Mouse (Mus musculus) forebrain, postnatal 0 days (tissue): Measurements from ENCODE around the gene Spin1. TPM values are rescaled to one million over a fixed set of nuclear protein-coding genes. Genes with fewer than 3 reads are reported as not detected.

Source experiments
- ATAC-seq: fragments of 200-750 bp; cut with Nextera tagmentation; 2 replicates; pipeline ENCODE4 v1.8.0; 2017; ENCODE audit warnings: mild to moderate bottlenecking, moderate library complexity
- DNase-seq: peaks from one replicate; pipeline ENCODE4 v3.0.0-alpha.2; 2015
- H3K27ac ChIP-seq: fragments of 300-500 bp; sonication (generic); 2 replicates; pipeline ENCODE4 v1.5.1; 2014; ENCODE audit warnings: low read depth, mild to moderate bottlenecking, antibody characterized with exemption, low read length, moderate library complexity, mixed read lengths
- H3K27me3 ChIP-seq: fragments of 300-500 bp; sonication (generic); 2 replicates; pipeline ENCODE4 v1.6.1; 2014; ENCODE audit warnings: mild to moderate bottlenecking, low read length, mixed read lengths; ENCODE audit not compliant: insufficient read depth
- H3K36me3 ChIP-seq: fragments of 300-500 bp; sonication (generic); 2 replicates; pipeline ENCODE4 v1.6.1; 2014; ENCODE audit warnings: mild to moderate bottlenecking, moderate library complexity; ENCODE audit not compliant: insufficient read depth
- H3K4me1 ChIP-seq: fragments of 300-500 bp; sonication (generic); 2 replicates; pipeline ENCODE4 v1.6.1; 2014; ENCODE audit warnings: antibody characterized with exemption; ENCODE audit not compliant: insufficient read depth
- H3K4me2 ChIP-seq: fragments of 300-500 bp; sonication (generic); 2 replicates; pipeline ENCODE4 v1.6.1; 2014; ENCODE audit warnings: low read depth, mild to moderate bottlenecking, moderate library complexity
- H3K4me3 ChIP-seq: fragments of 300-500 bp; sonication (generic); 2 replicates; pipeline ENCODE4 v1.5.1; 2014; ENCODE audit warnings: low read depth, low read length, mixed read lengths
- H3K9ac ChIP-seq: fragments of 300-500 bp; sonication (generic); 2 replicates; pipeline ENCODE4 v1.6.1; 2014; ENCODE audit warnings: mild to moderate bottlenecking
- H3K9me3 ChIP-seq: fragments of 300-500 bp; sonication (generic); 2 replicates; pipeline ENCODE4 v1.6.1; 2016; ENCODE audit warnings: low read length
- CTCF ChIP-seq: sonication (generic); IDR thresholded peaks from 2 replicates; pipeline ENCODE4 v1.5.1; 2016; ENCODE audit warnings: antibody characterized with exemption, control low read depth, low read depth
- WGBS: fragments of 180-500 bp; shearing (Covaris S2); extraction: QIAGEN DNeasy Blood & Tissue Kit; methylation state at CpG from one replicate; pipeline ENCODE4 v1.1.7; 2014; 5-methylcytosine and 5-hydroxymethylcytosine counted together
- polyA plus RNA-seq: library from polyadenylated mRNA; unstranded; fragments of >200 nt; fragmentation: Nextera tagmentation; extraction: Ambion mirVana; gene quantifications from 2 replicates; pipeline ENCODE4 v1.2.1, GENCODE M21; 2015
- total RNA-seq: library from RNA; depleted of rRNA; stranded (reverse); fragments of >200 nt; gene quantifications from 2 replicates; pipeline ENCODE4 v1.2.3, GENCODE M21; 2014; rRNA removed

Spin1 gene
- total RNA-seq = 194 and 236 TPM in 2 replicates
- 134 and 151 TPM in 2 replicates for polyA plus RNA-seq

DNA sequence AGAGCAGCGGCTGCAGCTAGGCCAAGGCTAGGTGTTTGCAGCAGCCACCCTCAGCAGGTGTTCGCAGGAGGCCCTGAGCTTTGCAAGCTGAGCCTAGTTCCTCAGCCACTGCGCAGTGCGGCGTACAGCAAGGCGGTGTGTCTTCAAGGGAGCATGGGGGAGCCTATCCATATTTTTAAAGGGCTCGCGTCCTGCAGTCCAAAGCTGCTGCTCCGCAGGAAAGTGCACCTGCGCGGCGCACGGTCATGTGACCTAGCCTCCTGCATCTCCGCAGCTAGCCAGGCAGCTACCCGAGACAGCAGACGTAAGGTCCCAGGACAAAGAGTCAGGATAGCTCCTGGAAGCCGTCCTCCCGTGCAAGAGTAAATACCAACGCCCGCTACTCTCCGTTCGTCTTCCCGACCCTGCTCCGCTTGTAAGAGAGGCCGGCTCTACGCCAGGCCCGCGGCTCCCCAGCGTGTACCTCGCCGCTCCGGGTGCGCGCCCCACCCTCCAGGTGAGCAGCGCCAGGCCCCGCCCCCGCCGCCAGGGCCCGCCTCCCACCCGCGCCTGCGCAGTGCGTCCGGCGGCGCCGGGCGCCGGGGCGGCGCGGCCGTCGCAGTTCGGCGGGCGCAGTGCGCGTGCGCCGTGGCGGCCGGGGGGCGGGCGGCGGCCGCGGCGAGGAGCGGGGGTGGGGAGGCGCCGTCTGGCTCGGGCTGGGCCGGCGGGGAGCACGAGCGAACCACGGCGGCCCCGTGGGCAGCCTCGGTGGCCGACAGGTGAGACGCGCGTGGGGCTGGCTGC, at the start of gene Spin1:
TSS of gene Spin1 (plus strand) at position 648 of the 783 bp plus-strand sequence.
- peak within 1 kb of the TSS; percentile 75 for H3K4me2 ChIP-seq
- ATAC-seq (peak; percentile 83), DNase-seq (peak; percentile 94)
- H3K9me3 ChIP-seq = no peaks in the 10 kb centered on the region
- peak within 1 kb of the TSS; percentile 90 for H3K4me3 ChIP-seq
- no peaks in the 10 kb centered on the region for H3K36me3 ChIP-seq
- no peak for TF ChIP-seq CTCF
- H3K4me1 ChIP-seq = peaks cover 8% of the 10 kb centered on the region; the same call in 1 of the 2 replicates
- WGBS = under 1% methylated on average over 49 of the region's 85 CpGs
- H3K9ac ChIP-seq = peak within 1 kb of the TSS; percentile 97
- H3K27me3 ChIP-seq = no peaks in the 10 kb centered on the region
- H3K27ac ChIP-seq = peak within 1 kb of the TSS; percentile 98

DNA sequence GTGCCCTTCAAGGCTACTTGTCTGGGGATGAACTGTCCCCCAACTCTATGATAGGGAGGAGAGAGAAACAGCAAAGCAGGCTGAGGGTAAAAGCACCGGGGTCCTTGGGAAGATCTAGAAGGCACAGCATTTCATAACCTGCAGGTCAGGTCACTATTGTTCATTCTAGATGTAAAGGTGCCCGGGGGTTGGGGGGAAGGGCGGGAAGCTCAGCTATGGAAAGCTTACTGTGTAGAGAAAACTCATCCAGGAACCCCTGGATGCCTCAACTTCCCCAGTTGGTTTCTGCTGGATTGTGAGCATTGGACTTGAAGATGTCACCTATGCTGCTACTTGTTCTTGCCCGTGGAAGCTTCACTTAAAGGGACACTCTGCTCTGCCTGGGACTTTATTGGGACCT, 49.7 kb upstream of the Spin1 start:
- H3K27me3 ChIP-seq = no peaks in the 10 kb centered on the region
- no peaks in the 10 kb centered on the region for H3K9me3 ChIP-seq
- H3K9ac ChIP-seq = no peak overlapping the region
- ATAC-seq = no peak
- H3K4me3 ChIP-seq = no peak overlapping the region
- no peak for TF ChIP-seq CTCF
- H3K4me2 ChIP-seq = no peak overlapping the region
- 86% methylated on average over 4 of the region's 4 CpGs for WGBS
- no peak for DNase-seq
- H3K4me1 ChIP-seq = no peaks in the 10 kb centered on the region
- no peaks in the 10 kb centered on the region for H3K36me3 ChIP-seq
- no peak overlapping the region for H3K27ac ChIP-seq

DNA sequence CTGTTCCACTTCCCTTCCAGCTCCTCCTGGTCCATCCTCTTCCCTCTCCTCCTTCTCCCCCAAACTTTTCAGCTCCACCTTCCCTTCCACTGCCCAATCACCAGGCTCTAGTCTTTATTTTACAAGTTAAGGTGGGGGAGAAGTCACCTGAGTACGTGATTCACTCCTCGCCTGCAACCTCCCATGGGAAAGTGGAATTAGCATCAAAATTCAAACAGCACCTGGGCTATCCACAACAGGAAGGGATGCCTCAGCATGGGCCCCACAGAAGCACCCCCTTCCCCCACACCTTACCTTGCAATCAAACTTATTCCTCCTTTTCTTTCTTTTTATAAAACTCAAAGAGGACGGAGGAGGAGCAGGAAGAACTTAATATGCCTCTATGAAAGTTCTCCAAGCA, 48.3 kb upstream of the Spin1 start:
- ATAC-seq = no peak
- no peaks in the 10 kb centered on the region for H3K27me3 ChIP-seq
- no peak overlapping the region for H3K4me3 ChIP-seq
- no peaks in the 10 kb centered on the region for H3K36me3 ChIP-seq
- H3K27ac ChIP-seq = no peak overlapping the region
- H3K4me2 ChIP-seq = no peak overlapping the region
- no peaks in the 10 kb centered on the region for H3K4me1 ChIP-seq
- DNase-seq = no peak
- no peaks in the 10 kb centered on the region for H3K9me3 ChIP-seq
- 66% methylated on average over 3 of the region's 3 CpGs for WGBS
- no peak overlapping the region for H3K9ac ChIP-seq
- TF ChIP-seq CTCF = no peak

DNA sequence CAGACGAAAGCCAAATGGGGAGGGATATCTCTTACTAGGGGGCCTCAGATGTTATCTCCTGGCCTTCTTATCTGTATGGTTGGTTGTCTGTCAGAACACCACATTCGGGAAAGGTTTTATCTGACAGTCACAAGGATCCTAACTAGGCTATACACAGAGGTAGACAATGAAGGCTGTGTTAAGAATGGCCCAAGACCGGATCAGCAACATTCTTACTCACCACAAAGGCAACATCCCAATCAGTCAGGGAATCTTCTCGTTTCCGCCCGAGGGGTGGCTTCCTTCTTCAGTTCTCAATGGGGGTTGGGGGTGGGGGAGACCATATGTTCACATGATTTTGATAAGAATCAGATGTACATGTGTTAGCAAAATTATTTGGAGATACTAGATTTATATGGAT, 37.7 kb upstream of the Spin1 start:
- WGBS = 79% methylated on average over 6 of the region's 6 CpGs
- no peaks in the 10 kb centered on the region for H3K36me3 ChIP-seq
- no peak for TF ChIP-seq CTCF
- no peaks in the 10 kb centered on the region for H3K9me3 ChIP-seq
- no peaks in the 10 kb centered on the region for H3K4me1 ChIP-seq
- no peak overlapping the region for H3K9ac ChIP-seq
- no peak overlapping the region for H3K4me3 ChIP-seq
- no peak overlapping the region for H3K27ac ChIP-seq
- DNase-seq (no peak), ATAC-seq (no peak)
- no peak overlapping the region for H3K4me2 ChIP-seq
- no peaks in the 10 kb centered on the region for H3K27me3 ChIP-seq

DNA sequence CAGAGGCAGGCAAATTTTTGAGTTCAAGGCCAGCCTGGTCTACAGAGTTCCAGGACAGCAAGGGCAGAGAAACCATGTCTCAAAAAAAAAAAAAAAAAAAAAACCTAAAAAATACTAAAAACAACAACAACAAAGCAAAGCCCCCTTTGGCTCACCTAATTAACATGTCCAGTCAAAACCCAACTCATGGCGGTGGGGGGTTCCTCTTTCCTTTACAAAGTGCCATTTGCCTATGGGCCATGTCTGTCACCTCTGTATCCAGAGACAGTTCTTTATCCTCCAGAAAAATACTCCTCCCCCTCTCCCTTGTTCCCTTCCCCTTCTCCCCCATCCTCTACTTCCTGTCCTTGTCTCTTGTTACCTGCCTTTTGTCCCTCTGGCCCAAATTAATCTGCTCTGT, 37.0 kb upstream of the Spin1 start:
- ATAC-seq (no peak), DNase-seq (no peak)
- no peak overlapping the region for H3K9ac ChIP-seq
- H3K9me3 ChIP-seq = no peaks in the 10 kb centered on the region
- no peaks in the 10 kb centered on the region for H3K4me1 ChIP-seq
- no peak overlapping the region for H3K4me2 ChIP-seq
- no peak for TF ChIP-seq CTCF
- H3K27ac ChIP-seq = no peak overlapping the region
- no peaks in the 10 kb centered on the region for H3K27me3 ChIP-seq
- no peaks in the 10 kb centered on the region for H3K36me3 ChIP-seq
- H3K4me3 ChIP-seq = no peak overlapping the region
- 95% methylated on average over 1 of the region's 1 CpGs for WGBS

DNA sequence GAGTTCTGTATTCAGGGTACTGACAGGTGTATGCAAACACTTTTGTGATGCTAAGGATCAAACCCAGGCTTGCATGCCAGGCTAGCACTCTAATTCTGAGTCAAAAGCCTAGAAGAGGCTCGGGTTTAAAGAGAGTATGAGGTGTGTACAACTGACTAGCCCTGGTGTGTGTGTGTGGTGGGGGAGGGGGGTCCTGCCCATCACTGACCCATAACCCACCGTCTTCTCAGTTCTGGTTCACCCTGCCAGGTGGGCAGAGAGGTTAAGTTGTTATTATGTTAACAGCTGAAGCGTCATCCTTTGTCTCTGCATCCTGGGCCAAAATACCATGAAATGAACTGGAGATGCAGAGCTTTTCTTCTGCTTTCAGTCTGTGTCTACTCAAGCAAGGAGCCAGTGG, 36.3 kb upstream of the Spin1 start:
- no peak overlapping the region for H3K9ac ChIP-seq
- no peak overlapping the region for H3K27ac ChIP-seq
- no peak for DNase-seq
- H3K4me1 ChIP-seq = no peaks in the 10 kb centered on the region
- H3K9me3 ChIP-seq = no peaks in the 10 kb centered on the region
- no peak for TF ChIP-seq CTCF
- H3K4me2 ChIP-seq = no peak overlapping the region
- no peak overlapping the region for H3K4me3 ChIP-seq
- no peaks in the 10 kb centered on the region for H3K36me3 ChIP-seq
- no peak for ATAC-seq
- 58% methylated on average over 3 of the region's 3 CpGs for WGBS
- no peaks in the 10 kb centered on the region for H3K27me3 ChIP-seq

DNA sequence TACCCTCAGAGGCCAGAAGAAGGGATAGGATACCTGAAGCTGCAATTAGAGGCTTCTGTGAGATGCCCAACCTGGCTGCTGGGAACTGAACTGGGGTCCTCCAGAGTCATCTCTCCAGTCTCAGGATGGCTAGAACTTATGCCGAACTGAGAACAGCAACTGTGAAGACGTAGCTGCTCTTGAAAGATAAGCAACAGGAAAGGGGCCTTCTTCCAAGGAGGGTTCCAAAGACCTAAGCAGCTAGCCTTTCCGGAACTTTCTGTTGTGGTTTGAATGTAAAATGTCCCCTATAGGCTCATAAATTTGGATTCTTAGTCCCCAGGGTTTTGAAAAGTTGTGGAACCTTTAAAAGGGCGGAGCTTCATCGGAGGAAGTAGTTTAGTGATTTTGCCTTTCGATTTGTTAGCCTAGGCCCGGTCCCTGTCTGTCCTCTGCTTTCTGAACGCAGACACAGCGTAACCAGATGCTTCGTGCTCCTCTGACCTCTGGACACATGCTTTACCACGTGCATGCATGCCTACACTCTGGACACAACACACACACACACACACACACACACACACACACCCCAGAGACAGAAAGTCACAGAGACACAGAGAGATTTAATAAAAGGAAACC, 29.5 kb upstream of the Spin1 start:
- no peak overlapping the region for H3K4me2 ChIP-seq
- H3K36me3 ChIP-seq = no peaks in the 10 kb centered on the region
- H3K4me3 ChIP-seq = no peak overlapping the region
- ATAC-seq = no peak
- H3K27me3 ChIP-seq = no peaks in the 10 kb centered on the region
- 85% methylated on average over 11 of the region's 11 CpGs for WGBS
- no peaks in the 10 kb centered on the region for H3K9me3 ChIP-seq
- no peak overlapping the region for H3K9ac ChIP-seq
- no peak for DNase-seq
- no peak overlapping the region for H3K27ac ChIP-seq
- no peak for TF ChIP-seq CTCF
- no peaks in the 10 kb centered on the region for H3K4me1 ChIP-seq
